12 mouse cellular contexts compared by ENCODE assay signal in the genomic region with DNA sequence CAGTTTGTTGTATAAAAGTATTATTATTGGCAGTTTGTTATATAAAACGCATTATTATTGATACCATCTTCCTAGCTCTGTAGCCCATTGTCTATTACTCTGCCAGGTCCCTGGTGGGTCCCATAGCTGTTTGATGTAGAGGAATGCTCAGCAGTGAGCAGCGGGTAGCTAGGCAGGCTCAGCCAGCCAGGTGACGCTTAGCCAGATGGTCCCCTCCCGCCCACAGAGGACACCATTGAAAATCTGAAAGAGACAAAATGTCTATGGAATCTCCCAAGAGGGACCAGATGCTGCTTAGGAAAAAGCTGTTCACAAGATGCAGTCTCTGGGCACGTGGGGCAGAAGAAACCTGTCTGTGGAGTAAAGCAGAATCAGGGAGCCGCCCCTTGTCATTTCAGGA.
DNase-seq lines count a peak whose midpoint lies in the region; ATAC-seq lines count a peak whose summit lies in the region.
"Had no signal": no experiment of that assay in that cellular context is flagged by ENCODE, and none has a peak within 500 bp of the region (broad histone marks: within the 10 kb centered on the region; RNA-seq: fewer than 3 reads in every experiment).

No protein-coding gene starts in this region.

- peak; percentile 85 for ATAC-seq in cerebellum, adult (ENCODE audit: insufficient number of reproducible peaks, low FRiP score, low TSS enrichment)
- ATAC-seq in hindbrain, embryonic 16.5 days = peak; percentile 84
- peak; percentile 67 for ATAC-seq in midbrain, embryonic 13.5 days
- no peak for ATAC-seq in erythroblast, adult 5-6 weeks (replicated peaks; ENCODE audit: low FRiP score, poor library complexity, severe bottlenecking)

- 39% methylated on average over 6 of the region's 6 CpGs for WGBS in hindbrain, embryonic 16.5 days
- WGBS in midbrain, embryonic 13.5 days = 43% methylated on average over 6 of the region's 6 CpGs

- intact Hi-C loops in heart, postnatal 10 days (cut with DNase I) = loop anchor here (1.0 to 5.0 kb wide), 3 partner anchors 212 to 1243 kb away; no protein-coding TSS in a partner anchor

- no peak for DNase-seq in cerebellum, postnatal 4 days (ENCODE audit: low spot score in 2 of 2)
- peak; percentile 60 to 79 for DNase-seq in cerebellum, postnatal 14 days
- no peak for DNase-seq in lung, postnatal 36 days
- DNase-seq in heart, postnatal 10 days = no peak
- DNase-seq: adrenal gland, postnatal 36 days had no signal

- H3K9me3 ChIP-seq in hindbrain, embryonic 16.5 days (ENCODE audit: control insufficient read depth, low read length) = no peaks in the 10 kb centered on the region
- no peaks in the 10 kb centered on the region for H3K9me3 ChIP-seq in midbrain, embryonic 13.5 days
- H3K9me3 ChIP-seq: embryonic facial prominence, embryonic 15.5 days had no signal

- H3K27ac ChIP-seq in hindbrain, embryonic 16.5 days (ENCODE audit: low read depth, low read length) = no peak overlapping the region
- H3K27ac ChIP-seq in midbrain, embryonic 13.5 days = no peak overlapping the region
- H3K27ac ChIP-seq: embryonic facial prominence, embryonic 15.5 days; liver, embryonic 14.5 days had no signal

- H3K36me3 ChIP-seq in hindbrain, embryonic 16.5 days (ENCODE audit: control insufficient read depth, insufficient read depth, low read length) = no peaks in the 10 kb centered on the region
- no peaks in the 10 kb centered on the region for H3K36me3 ChIP-seq in midbrain, embryonic 13.5 days
- H3K36me3 ChIP-seq: embryonic facial prominence, embryonic 15.5 days had no signal

- H3K4me3 ChIP-seq in hindbrain, embryonic 16.5 days (ENCODE audit: low read length) = no peak overlapping the region
- no peak overlapping the region for H3K4me3 ChIP-seq in midbrain, embryonic 13.5 days (replicated peaks)
- H3K4me3 ChIP-seq: embryonic facial prominence, embryonic 15.5 days; myocyte had no signal

- no peak overlapping the region for H3K4me2 ChIP-seq in hindbrain, embryonic 16.5 days (ENCODE audit: low read length)
- H3K4me2 ChIP-seq in midbrain, embryonic 13.5 days (replicated peaks) = no peak overlapping the region
- H3K4me2 ChIP-seq: embryonic facial prominence, embryonic 15.5 days had no signal

- no peak overlapping the region for H3K9ac ChIP-seq in hindbrain, embryonic 16.5 days (ENCODE audit: low read depth, low read length)
- H3K9ac ChIP-seq in midbrain, embryonic 13.5 days (replicated peaks) = no peak overlapping the region
- H3K9ac ChIP-seq: embryonic facial prominence, embryonic 15.5 days; liver, embryonic 14.5 days had no signal

- no peaks in the 10 kb centered on the region for H3K27me3 ChIP-seq in hindbrain, embryonic 16.5 days (replicated peaks; ENCODE audit: control insufficient read depth, insufficient read depth, low read length)
- H3K27me3 ChIP-seq in midbrain, embryonic 13.5 days = peaks cover 7% of the 10 kb centered on the region
- H3K27me3 ChIP-seq: embryonic facial prominence, embryonic 15.5 days had no signal

- H3K4me1 ChIP-seq in hindbrain, embryonic 16.5 days (ENCODE audit: control insufficient read depth, insufficient read depth, low read depth, low read length) = peaks cover 4% of the 10 kb centered on the region; the same call in 1 of the 2 replicates
- H3K4me1 ChIP-seq in midbrain, embryonic 13.5 days (replicated peaks) = peaks cover 25% of the 10 kb centered on the region

Comparison
In these comparisons a context has a peak if more than half of its experiments do, and no peak if none do; other contexts are left out.
1. DNase-seq: peak in cerebellum, postnatal 14 days (2 of 2); none in cerebellum, postnatal 4 days (0 of 2), lung, postnatal 36 days (single experiment) and heart, postnatal 10 days (0 of 2).